In genomic region chr13:44212936-44213335, GRCm38 (mm10) we compare ENCODE assay signal across 20 mouse cellular contexts.
A peak's percentile ranks its signal among the peaks of the same experiment; 100 is the strongest.
DNase-seq lines count a peak whose midpoint lies in the region; ATAC-seq and TF ChIP-seq lines count a peak whose summit lies in the region.
"Had no signal": no experiment of that assay in that cellular context is flagged by ENCODE, and none has a peak within 500 bp of the region (broad histone marks: within the 10 kb centered on the region; RNA-seq: fewer than 3 reads in every experiment).

No protein-coding gene starts in this region.

- no peak overlapping the region for H3K27ac ChIP-seq in intestine, embryonic 14.5 days (ENCODE audit: low read depth)
- H3K27ac ChIP-seq in intestine, embryonic 15.5 days: no peak overlapping the region
- H3K27ac ChIP-seq in forebrain, postnatal 0 days (ENCODE audit: low read depth, low read length): no peak overlapping the region
- H3K27ac ChIP-seq: embryonic facial prominence, embryonic 10.5 days; heart, embryonic 15.5 days; limb, embryonic 13.5 days; neural tube, embryonic 12.5 days had no signal

- peak; percentile 20 for DNase-seq in embryo, embryonic 10 days (ENCODE audit: low spot score)
- no peak for DNase-seq in embryo, embryonic 9.5 days (ENCODE audit: extremely low spot score)
- no peak for DNase-seq in intestine, embryonic 14.5 days (ENCODE audit: low spot score)
- DNase-seq in cerebellum, adult 8-10 months: peak; percentile 45
- DNase-seq in forebrain, postnatal 0 days: peak; percentile 72
- DNase-seq in lung, postnatal 25 days (ENCODE audit: low spot score): no peak
- DNase-seq in urinary bladder, adult 2 months (ENCODE audit: low spot score): no peak
- DNase-seq: adrenal gland, adult 2 months; gastrocnemius, postnatal 25 days; kidney, postnatal 14 days; liver, postnatal 0 days; lung, postnatal 4 days; spleen, adult 18-20 months had no signal

- 22% methylated on average over 11 of the region's 11 CpGs for WGBS in intestine, embryonic 14.5 days
- WGBS in intestine, embryonic 15.5 days: 27% methylated on average over 11 of the region's 11 CpGs
- 27% methylated on average over 11 of the region's 11 CpGs for WGBS in forebrain, postnatal 0 days

- H3K9me3 ChIP-seq in intestine, embryonic 14.5 days (ENCODE audit: control insufficient read depth, low read length): no peaks in the 10 kb centered on the region
- no peaks in the 10 kb centered on the region for H3K9me3 ChIP-seq in intestine, embryonic 15.5 days
- no peaks in the 10 kb centered on the region for H3K9me3 ChIP-seq in forebrain, postnatal 0 days (ENCODE audit: low read length)
- H3K9me3 ChIP-seq: embryonic facial prominence, embryonic 10.5 days; heart, embryonic 15.5 days; limb, embryonic 13.5 days; neural tube, embryonic 12.5 days had no signal

- ATAC-seq in intestine, embryonic 14.5 days (replicated peaks; ENCODE audit: low FRiP score, low TSS enrichment, low read depth): no peak
- ATAC-seq in intestine, embryonic 15.5 days: no peak
- peak; percentile 84 for ATAC-seq in forebrain, postnatal 0 days
- ATAC-seq: intestine, embryonic 16.5 days; liver, postnatal 0 days; midbrain, embryonic 16.5 days had no signal

- peaks cover 6% of the 10 kb centered on the region; the same call in 1 of the 2 replicates for H3K4me1 ChIP-seq in intestine, embryonic 14.5 days (replicated peaks; ENCODE audit: control insufficient read depth, insufficient read depth, low read length)
- 0 out of 2 replicates have a peak, but pooled peaks cover 2% of the 10 kb centered on the region for H3K4me1 ChIP-seq in intestine, embryonic 15.5 days (replicated peaks)
- H3K4me1 ChIP-seq in forebrain, postnatal 0 days (ENCODE audit: insufficient read depth): no peaks in the 10 kb centered on the region; the same call in none of the 2 replicates

- no peak overlapping the region for H3K9ac ChIP-seq in intestine, embryonic 14.5 days (ENCODE audit: low read length)
- H3K9ac ChIP-seq in intestine, embryonic 15.5 days: no peak overlapping the region
- H3K9ac ChIP-seq in forebrain, postnatal 0 days: no peak overlapping the region
- H3K9ac ChIP-seq: heart, embryonic 15.5 days; limb, embryonic 13.5 days; liver, postnatal 0 days; neural tube, embryonic 12.5 days had no signal

- no peak for TF ChIP-seq CTCF in forebrain, postnatal 0 days (IDR thresholded peaks at IDR 0.05; ENCODE audit: low read depth)

- H3K36me3 ChIP-seq in intestine, embryonic 14.5 days (ENCODE audit: control insufficient read depth, insufficient read depth, low read length): no peaks in the 10 kb centered on the region
- no peaks in the 10 kb centered on the region for H3K36me3 ChIP-seq in intestine, embryonic 15.5 days
- H3K36me3 ChIP-seq in forebrain, postnatal 0 days (ENCODE audit: insufficient read depth): no peaks in the 10 kb centered on the region
- H3K36me3 ChIP-seq: embryonic facial prominence, embryonic 10.5 days; heart, embryonic 15.5 days; limb, embryonic 13.5 days; neural tube, embryonic 12.5 days had no signal

- H3K27me3 ChIP-seq in intestine, embryonic 14.5 days (replicated peaks; ENCODE audit: control insufficient read depth, insufficient read depth, low read length): no peaks in the 10 kb centered on the region
- no peaks in the 10 kb centered on the region for H3K27me3 ChIP-seq in intestine, embryonic 15.5 days (replicated peaks)
- no peaks in the 10 kb centered on the region; the same call in 1 of the 2 replicates for H3K27me3 ChIP-seq in forebrain, postnatal 0 days (ENCODE audit: insufficient read depth, low read length)
- H3K27me3 ChIP-seq: heart, embryonic 15.5 days had no signal

- H3K4me3 ChIP-seq in intestine, embryonic 14.5 days (ENCODE audit: low read depth, low read length): no peak overlapping the region
- no peak overlapping the region for H3K4me3 ChIP-seq in intestine, embryonic 15.5 days (replicated peaks)
- H3K4me3 ChIP-seq in forebrain, postnatal 0 days (ENCODE audit: low read depth, low read length): no peak overlapping the region
- H3K4me3 ChIP-seq: embryonic facial prominence, embryonic 10.5 days; heart, embryonic 15.5 days; limb, embryonic 13.5 days; neural tube, embryonic 12.5 days had no signal

- H3K4me2 ChIP-seq in intestine, embryonic 14.5 days (ENCODE audit: low read length): peak overlapping the region; percentile 11; the same call in 1 of the 2 replicates
- H3K4me2 ChIP-seq in intestine, embryonic 15.5 days (replicated peaks): no peak overlapping the region
- no peak overlapping the region for H3K4me2 ChIP-seq in forebrain, postnatal 0 days (ENCODE audit: low read depth)
- H3K4me2 ChIP-seq: heart, embryonic 15.5 days; limb, embryonic 13.5 days; neural tube, embryonic 12.5 days had no signal

Comparison
In these comparisons a context has a peak if more than half of its experiments do, and no peak if none do; other contexts are left out.
1. DNase-seq: peak in embryo, embryonic 10 days (single experiment), cerebellum, adult 8-10 months (single experiment) and forebrain, postnatal 0 days (single experiment); none in embryo, embryonic 9.5 days (single experiment), intestine, embryonic 14.5 days (single experiment), lung, postnatal 25 days (single experiment) and urinary bladder, adult 2 months (single experiment).